Mouse (Mus musculus) adrenal gland, adult 2 months (tissue): ENCODE data around the gene Rab20. TPM values are rescaled to one million over a fixed set of nuclear protein-coding genes. Genes with fewer than 3 reads are reported as not detected.

ENCODE experiments used
- DNase-seq: peaks from one replicate; pipeline ENCODE4 v3.0.0; 2021
- polyA plus RNA-seq: library from polyadenylated mRNA; depleted of rRNA; stranded (reverse); fragments of >200 nt; gene quantifications from 2 replicates; pipeline ENCODE4 v1.2.3, GENCODE M21; 2012; rRNA removed
- total RNA-seq, 2 experiments: library from RNA; stranded (reverse); gene quantifications; 2 replicates each; pipeline ENCODE4 v1.2.3; 2021

The Rab20 gene
- total and polyA plus RNA-seq, 3 experiments = 7.9 to 19.6 (median 9.6) TPM

DNA sequence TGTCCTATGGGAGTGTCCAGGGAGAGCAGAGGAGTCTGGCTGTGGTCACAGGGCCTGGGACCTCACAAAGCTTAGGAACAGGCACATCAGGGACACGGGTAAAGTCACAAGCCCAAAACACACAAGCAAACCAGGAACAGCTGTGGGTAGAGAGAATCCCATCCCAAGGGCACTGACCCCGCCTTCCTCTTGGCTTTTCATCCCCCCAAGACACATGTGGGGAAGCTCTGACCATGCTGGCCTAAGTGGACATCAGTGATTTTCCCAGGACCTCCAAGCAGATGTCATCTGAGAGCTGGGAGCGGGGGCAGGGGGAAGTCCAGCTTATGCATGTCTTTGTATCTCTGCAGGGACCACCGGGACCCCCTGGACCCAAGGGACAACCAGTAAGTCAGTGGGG, 73.9 kb downstream of the Rab20 start:
- no peak for DNase-seq

DNA sequence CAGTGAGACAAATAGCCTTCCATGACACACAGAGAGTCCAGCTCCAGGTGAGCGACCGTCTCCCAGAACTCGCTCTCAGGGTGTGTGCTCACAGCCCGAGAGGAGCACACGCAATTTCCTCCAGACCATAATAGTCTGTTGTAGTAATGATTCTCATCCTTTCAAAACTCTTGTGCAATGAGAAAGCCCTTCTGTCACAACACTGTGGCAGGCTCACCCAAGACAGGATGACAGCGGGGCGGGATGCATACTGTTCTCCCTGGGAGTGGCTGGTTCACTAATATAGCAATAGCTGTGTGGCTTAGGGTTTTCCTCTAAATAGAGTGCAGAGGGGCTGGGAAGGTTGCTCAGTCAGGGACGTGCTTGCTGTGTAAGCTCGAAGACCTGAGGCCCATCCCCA, 74.7 kb downstream of the Rab20 start:
- no peak for DNase-seq

Other genes starting within 250 kb of the Rab20 start
- 100 to 1,000 TPM; 127 to 193 TPM for gene Col4a2, start 165.9 kb downstream of the Rab20 start, total RNA-seq
- gene Col4a2, start 165.9 kb downstream of the Rab20 start, polyA plus RNA-seq = 114 and 115 TPM in 2 replicates
- 100 to 1,000 TPM; 260 to 455 TPM for gene Col4a1, start 165.9 kb downstream of the Rab20 start, total RNA-seq
- 293 and 303 TPM in 2 replicates for gene Col4a1, start 165.9 kb downstream of the Rab20 start, polyA plus RNA-seq
- 10 to 100 TPM; 67.2 to 75.3 TPM for gene Naxd, start 18.8 kb upstream of the Rab20 start, total RNA-seq
- gene Naxd, start 18.8 kb upstream of the Rab20 start, polyA plus RNA-seq = 103 and 114 TPM in 2 replicates
- gene Cars2, start 72.1 kb upstream of the Rab20 start, total RNA-seq = 10 to 100 TPM; 48.0 to 58.2 TPM
- 82.1 and 91.7 TPM in 2 replicates for gene Cars2, start 72.1 kb upstream of the Rab20 start, polyA plus RNA-seq
- gene Ing1, start 76.9 kb upstream of the Rab20 start, total RNA-seq = 10 to 100 TPM; 36.2 to 40.3 TPM
- 8.8 and 9.8 TPM in 2 replicates for gene Ing1, start 76.9 kb upstream of the Rab20 start, polyA plus RNA-seq
- gene Ankrd10, start 157.0 kb upstream of the Rab20 start, total RNA-seq = 10 to 100 TPM; 36.0 to 44.7 TPM
- gene Ankrd10, start 157.0 kb upstream of the Rab20 start, polyA plus RNA-seq = 73.3 and 75.3 TPM in 2 replicates
- gene 1700016D06Rik, start 222.4 kb upstream of the Rab20 start, total RNA-seq = not detected
- not detected in 2 replicates for gene 1700016D06Rik, start 222.4 kb upstream of the Rab20 start, polyA plus RNA-seq
- gene Arhgef7, start 249.0 kb upstream of the Rab20 start, total RNA-seq = 10 to 100 TPM; 39.3 to 41.8 TPM
- gene Arhgef7, start 249.0 kb upstream of the Rab20 start, polyA plus RNA-seq = 22.2 and 29.9 TPM in 2 replicates